Mouse (Mus musculus) heart, postnatal 25 days (tissue): Measurements from ENCODE around the gene Ngrn. TPM values are rescaled to one million over a fixed set of nuclear protein-coding genes. Genes with fewer than 3 reads are reported as not detected.

Experiments
- DNase-seq: peaks from one replicate; pipeline ENCODE4 v3.0.0; 2022; ENCODE audit warnings: low spot score
- intact Hi-C: fragments of 180-260 bp; cut with DNase I; formaldehyde crosslinking; loops from one replicate; pipeline ENCODE4 v1.15.1; 2025
- total RNA-seq, 2 experiments: library from RNA; stranded (reverse); gene quantifications; 2 replicates each; pipeline ENCODE4 v1.2.3; 2021

The Ngrn gene
- total RNA-seq, 2 experiments from 2014 or later = 25.1 to 27.1 TPM

GRCm38 (mm10) chr7:80297041-80297440 is 36.0 kb downstream of the Ngrn start:
- intact Hi-C loops = loop anchor here (2.0 kb wide), 1 partner anchor 28 kb away; the partner anchor contains the start of gene Rccd1
- DNase-seq = no peak

- DNase-seq = no peak
- intact Hi-C loops = no loop called here
These were observed 37.7 kb downstream of the Ngrn start for GRCm38 (mm10) chr7:80298754-80299153.

- intact Hi-C loops = no loop called here
- no peak for DNase-seq
These were observed 38.6 kb downstream of the Ngrn start for GRCm38 (mm10) chr7:80299568-80299967.

GRCm38 (mm10) chr7:80301522-80301921 is 40.5 kb downstream of the Ngrn start:
- intact Hi-C loops = no loop called here
- no peak for DNase-seq

- intact Hi-C loops = no loop called here
These were observed 46.8 kb downstream of the Ngrn start for GRCm38 (mm10) chr7:80307766-80308165.

GRCm38 (mm10) chr7:80310771-80311170 is 49.8 kb downstream of the Ngrn start:
- intact Hi-C loops = no loop called here
- no peak for DNase-seq

More at GRCm38 (mm10) chr7:80307766-80308165, 46.8 kb downstream of the Ngrn start:
- no peak for DNase-seq

Other genes with a start within 250 kb of the Ngrn start
- gene Zfp710, start 236.4 kb upstream of the Ngrn start, total RNA-seq = 10 to 100 TPM; 27.7 to 29.9 TPM
- gene Idh2, start 145.8 kb upstream of the Ngrn start, total RNA-seq = 1,000 to 10,000 TPM; 1,585 to 1,668 TPM
- 10 to 100 TPM; 11.0 to 12.7 TPM for gene Sema4b, start 74.4 kb upstream of the Ngrn start, total RNA-seq
- gene Cib1, start 28.4 kb upstream of the Ngrn start, total RNA-seq = 10 to 100 TPM; 14.1 to 18.0 TPM
- gene Gdpgp1, start 28.4 kb upstream of the Ngrn start, total RNA-seq = 1 to 10 TPM; 1.4 to 1.8 TPM
- gene Ttll13, start 14.8 kb upstream of the Ngrn start, total RNA-seq = under 1 TPM; 0.28 to 0.52 TPM
- 1 to 10 TPM; 5.8 to 6.1 TPM for gene Vps33b, start 8.4 kb downstream of the Ngrn start, total RNA-seq
- 1 to 10 TPM; 2.9 to 3.7 TPM for gene Prc1, start 33.2 kb downstream of the Ngrn start, total RNA-seq
- gene Rccd1, start 63.2 kb downstream of the Ngrn start, total RNA-seq = 1 to 10 TPM; 6.1 to 6.7 TPM
- 10 to 100 TPM; 13.5 to 15.8 TPM for gene Unc45a, start 79.8 kb downstream of the Ngrn start, total RNA-seq
- gene Hddc3, start 81.9 kb downstream of the Ngrn start, total RNA-seq = 10 to 100 TPM; 35.2 to 38.9 TPM
- 10 to 100 TPM; 67.2 to 67.5 TPM for gene Man2a2, start 110.2 kb downstream of the Ngrn start, total RNA-seq
- gene Fes, start 126.7 kb downstream of the Ngrn start, total RNA-seq = 10 to 100 TPM; 11.9 to 13.6 TPM
- 100 to 1,000 TPM; 106 to 118 TPM for gene Furin, start 144.2 kb downstream of the Ngrn start, total RNA-seq